Mouse (Mus musculus): ENCODE data around the gene Ntn5. TPM values are rescaled to one million over a fixed set of nuclear protein-coding genes. Genes with fewer than 3 reads are reported as not detected.

The Ntn5 gene
- total and polyA plus RNA-seq, 2 experiments from 2014 or later = 0.73 to 1.3 TPM

DNA sequence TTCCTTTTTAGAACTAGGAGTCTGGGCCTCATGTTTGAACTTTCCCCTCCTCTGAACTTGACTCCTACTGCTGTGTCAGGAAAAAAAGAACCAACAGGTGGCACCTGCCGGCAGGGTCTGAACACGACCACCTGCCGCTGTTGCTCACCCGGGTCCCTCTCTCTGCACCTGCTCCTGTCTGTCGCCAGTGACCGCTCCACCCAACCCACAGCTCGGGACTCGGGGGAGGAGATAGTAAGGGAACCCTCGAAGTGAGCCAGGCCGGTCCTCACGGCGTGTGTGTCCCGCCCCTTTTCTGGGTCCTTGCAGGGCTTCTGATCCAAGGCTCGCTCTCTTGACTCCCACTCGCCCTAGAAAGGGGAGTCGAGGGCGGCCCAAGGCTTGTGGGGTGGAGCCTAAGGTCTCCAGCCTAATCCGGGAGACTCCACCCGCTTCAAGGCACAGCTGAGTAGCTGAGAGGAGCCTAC, 44.2 kb upstream of the Ntn5 start, which contains the start of gene Mamstr:
Mamstr (plus strand) TSS at position 417 of the 467 bp plus-strand sequence.
- H3K4me3 ChIP-seq (ENCODE audit: low read depth, low read length) = no peak within 1 kb of the TSS
- H3K27me3 ChIP-seq (ENCODE audit: insufficient read depth, low read length) = no peaks in the 10 kb centered on the region
- H3K4me1 ChIP-seq (ENCODE audit: insufficient read depth, low read length) = peaks cover 11% of the 10 kb centered on the region; the same call in 1 of the 2 replicates
- ATAC-seq (ENCODE audit: low FRiP score) (no peak), DNase-seq (ENCODE audit: low spot score) (no peak)
- 0 out of 2 replicates have a peak within 1 kb of the TSS, but pooled peaks have one; percentile 3 for H3K27ac ChIP-seq (ENCODE audit: low read depth, low read length)
- H3K4me2 ChIP-seq (ENCODE audit: low read depth, low read length, poor library complexity, severe bottlenecking) = no peak within 1 kb of the TSS
- 21% methylated on average over 19 of the region's 19 CpGs for WGBS
- no peaks in the 10 kb centered on the region for H3K9me3 ChIP-seq (ENCODE audit: low read length)
- no peak within 1 kb of the TSS for H3K9ac ChIP-seq (replicated peaks; ENCODE audit: low read length, poor library complexity, severe bottlenecking)
- peaks cover 17% of the 10 kb centered on the region; the same call in 1 of the 2 replicates for H3K36me3 ChIP-seq (ENCODE audit: insufficient read depth, low read length)
- no peak for TF ChIP-seq CTCF (IDR thresholded peaks at IDR 0.05)

DNA sequence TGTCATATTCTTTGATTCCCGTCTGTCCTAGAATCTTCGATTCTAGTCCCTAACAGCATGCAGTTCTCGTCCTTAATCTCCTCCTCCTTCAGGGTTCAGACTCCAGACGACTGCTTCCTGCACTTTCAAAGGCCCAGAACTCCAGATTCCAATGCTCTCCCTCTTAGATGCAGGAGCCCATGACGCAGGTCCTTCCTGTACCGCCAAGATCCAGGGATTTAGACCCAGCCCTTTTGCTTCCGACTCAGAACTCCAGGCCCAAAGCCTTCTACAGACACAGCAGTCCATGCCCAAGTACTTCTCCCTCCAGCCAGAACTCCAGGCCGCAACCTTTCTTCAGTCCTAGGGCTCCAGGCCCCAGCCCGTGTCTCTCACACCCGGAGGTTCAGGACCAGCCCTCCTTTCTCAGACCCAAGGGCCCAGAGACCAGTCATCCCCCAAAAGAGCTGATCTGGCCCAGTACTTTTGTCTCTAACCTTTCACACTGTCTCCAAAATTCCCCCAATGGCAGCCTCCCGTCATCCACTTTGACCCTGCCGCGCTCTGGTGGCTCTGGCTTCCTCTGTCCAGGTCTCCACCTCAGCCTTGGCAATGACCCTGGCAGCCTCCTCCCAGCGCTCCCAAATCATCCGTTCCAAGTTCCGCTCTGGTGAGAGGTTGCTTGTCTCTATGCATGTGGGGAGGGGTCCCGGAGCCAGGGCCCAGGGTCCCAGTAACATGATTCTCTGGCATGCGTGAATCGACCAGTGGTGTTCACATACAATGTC, 43.4 kb upstream of the Ntn5 start:
- peaks cover 14% of the 10 kb centered on the region; the same call in 1 of the 2 replicates for H3K36me3 ChIP-seq (ENCODE audit: insufficient read depth, low read length)
- H3K9ac ChIP-seq (replicated peaks; ENCODE audit: low read length, poor library complexity, severe bottlenecking) = no peak overlapping the region
- no peak for TF ChIP-seq CTCF (IDR thresholded peaks at IDR 0.05)
- WGBS = 74% methylated on average over 19 of the region's 19 CpGs
- no peaks in the 10 kb centered on the region for H3K9me3 ChIP-seq (ENCODE audit: low read length)
- peaks cover 14% of the 10 kb centered on the region; the same call in 1 of the 2 replicates for H3K4me1 ChIP-seq (ENCODE audit: insufficient read depth, low read length)
- no peak overlapping the region for H3K4me3 ChIP-seq (ENCODE audit: low read depth, low read length)
- DNase-seq (ENCODE audit: low spot score) (no peak), ATAC-seq (ENCODE audit: low FRiP score) (no peak)
- H3K4me2 ChIP-seq (ENCODE audit: low read depth, low read length, poor library complexity, severe bottlenecking) = no peak overlapping the region
- H3K27ac ChIP-seq (ENCODE audit: low read depth, low read length) = 0 out of 2 replicates have a peak overlapping the region, but pooled peaks have one; percentile 3
- H3K27me3 ChIP-seq (ENCODE audit: insufficient read depth, low read length) = no peaks in the 10 kb centered on the region

DNA sequence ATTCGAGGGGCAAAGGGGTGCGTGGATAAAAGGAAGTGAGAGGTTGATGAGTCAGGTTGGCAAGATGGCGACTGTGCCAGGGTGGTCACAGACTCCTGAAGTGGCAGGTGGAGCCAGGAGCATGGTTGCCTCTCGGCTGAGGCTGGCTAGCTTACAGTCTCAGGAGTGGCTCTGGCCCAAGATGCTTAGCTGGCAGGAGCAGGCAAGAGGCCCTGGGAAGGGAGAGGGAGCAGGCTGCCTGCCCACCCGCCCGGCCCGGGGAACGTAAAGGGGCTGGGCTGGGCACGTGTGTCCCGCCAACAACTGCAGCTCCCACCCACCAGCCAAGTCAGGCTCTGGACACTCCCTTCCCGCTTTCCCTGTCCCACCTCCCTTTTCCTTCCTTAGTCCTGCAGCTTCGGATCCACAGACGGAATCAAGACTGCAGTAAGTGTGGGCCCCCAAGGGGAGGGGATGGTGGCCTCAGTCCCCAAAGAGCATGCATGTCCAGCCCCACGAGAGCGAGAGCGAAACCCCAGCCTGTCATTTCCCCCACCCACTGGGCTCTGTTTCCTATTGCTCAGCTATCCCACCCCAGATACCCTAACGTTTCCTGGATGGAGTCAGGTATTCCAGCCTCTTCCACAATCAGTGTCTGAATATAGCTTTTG, 42.3 kb upstream of the Ntn5 start:
- no peak for TF ChIP-seq CTCF (IDR thresholded peaks at IDR 0.05)
- H3K9me3 ChIP-seq (ENCODE audit: low read length) = no peaks in the 10 kb centered on the region
- H3K36me3 ChIP-seq (ENCODE audit: insufficient read depth, low read length) = peaks cover 8% of the 10 kb centered on the region; the same call in 1 of the 2 replicates
- H3K4me3 ChIP-seq (ENCODE audit: low read depth, low read length) = no peak overlapping the region
- H3K27me3 ChIP-seq (ENCODE audit: insufficient read depth, low read length) = no peaks in the 10 kb centered on the region
- peaks cover 14% of the 10 kb centered on the region; the same call in 1 of the 2 replicates for H3K4me1 ChIP-seq (ENCODE audit: insufficient read depth, low read length)
- 60% methylated on average over 17 of the region's 17 CpGs for WGBS
- H3K27ac ChIP-seq (ENCODE audit: low read depth, low read length) = no peak overlapping the region
- no peak for ATAC-seq (ENCODE audit: low FRiP score)
- peak; percentile 49 for DNase-seq (ENCODE audit: low spot score)
- H3K9ac ChIP-seq (replicated peaks; ENCODE audit: low read length, poor library complexity, severe bottlenecking) = no peak overlapping the region
- no peak overlapping the region for H3K4me2 ChIP-seq (ENCODE audit: low read depth, low read length, poor library complexity, severe bottlenecking)

DNA sequence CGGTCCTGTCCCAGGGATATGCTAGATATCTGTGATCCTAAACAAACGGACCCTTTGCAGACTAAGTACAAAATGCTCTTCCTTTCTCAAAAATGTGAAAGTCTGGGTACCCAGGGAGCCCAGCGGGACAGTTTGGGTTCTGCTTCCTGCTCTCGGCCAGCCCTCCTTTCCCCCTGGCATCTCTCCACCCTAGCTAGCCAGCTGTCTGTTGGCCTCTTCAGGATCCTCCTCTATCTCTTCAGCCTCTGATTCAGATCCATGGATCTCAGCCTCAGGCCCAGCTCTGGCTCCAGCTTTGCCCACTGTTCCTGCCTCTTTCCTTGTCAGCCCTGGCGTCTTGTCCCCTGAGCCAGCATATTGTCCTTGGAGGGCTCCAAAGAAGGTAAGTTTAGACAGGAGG, 41.7 kb upstream of the Ntn5 start:
- Histone ChIP-seq H3K4me1 (ENCODE audit: insufficient read depth, low read length) (peaks cover 14% of the 10 kb centered on the region; the same call in 1 of the 2 replicates), H3K9me3 (ENCODE audit: low read length) (no peaks in the 10 kb centered on the region), H3K4me2 (ENCODE audit: low read depth, low read length, poor library complexity, severe bottlenecking) (no peak overlapping the region), H3K9ac (replicated peaks; ENCODE audit: low read length, poor library complexity, severe bottlenecking) (no peak overlapping the region), H3K27ac (ENCODE audit: low read depth, low read length) (no peak overlapping the region), H3K27me3 (ENCODE audit: insufficient read depth, low read length) (no peaks in the 10 kb centered on the region), H3K36me3 (ENCODE audit: insufficient read depth, low read length) (peaks cover 3% of the 10 kb centered on the region; the same call in 1 of the 2 replicates), H3K4me3 (ENCODE audit: low read depth, low read length) (no peak overlapping the region)
- no peak for TF ChIP-seq CTCF (IDR thresholded peaks at IDR 0.05)
- ATAC-seq (ENCODE audit: low FRiP score) (no peak), DNase-seq (ENCODE audit: low spot score) (no peak)
- 79% methylated on average over 5 of the region's 5 CpGs for WGBS

DNA sequence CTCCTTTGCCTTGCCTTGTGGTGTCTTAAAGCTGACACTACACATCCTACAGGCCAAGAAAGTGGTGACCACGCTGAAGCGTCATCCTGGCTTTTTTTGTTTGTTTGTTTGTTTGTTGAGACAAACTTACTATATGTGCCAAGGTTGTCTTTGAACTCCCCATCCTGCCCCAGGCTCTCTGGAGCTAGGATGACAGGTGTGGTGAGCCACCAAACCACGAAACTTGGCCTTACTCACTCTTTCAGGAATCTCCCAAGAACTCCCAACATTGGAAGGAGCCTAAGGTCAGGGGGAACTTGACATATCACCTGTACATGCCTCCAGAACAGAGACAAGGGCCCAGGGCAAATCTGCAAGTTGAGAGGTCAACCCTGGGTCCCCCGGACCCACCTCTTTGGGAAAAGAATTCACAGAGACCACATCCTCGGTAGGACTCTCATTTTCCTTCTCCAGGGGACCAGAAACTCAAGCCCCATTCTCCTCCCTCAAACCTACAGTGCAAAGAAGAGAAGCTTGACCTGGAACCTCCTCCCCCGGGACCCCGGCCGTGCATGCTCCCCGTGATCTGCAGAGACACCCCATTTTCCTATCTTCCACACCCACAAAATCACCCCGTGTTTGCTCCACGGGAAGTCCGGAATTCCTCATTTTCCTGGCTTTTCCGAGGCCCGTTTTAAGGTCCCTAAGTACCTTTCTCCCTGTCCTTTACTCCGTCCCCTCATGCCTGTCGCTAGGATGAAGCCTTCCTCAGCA, 41.1 kb upstream of the Ntn5 start:
- TF ChIP-seq CTCF (IDR thresholded peaks at IDR 0.05) = no peak

More for the DNA sequence above, 41.1 kb upstream of the Ntn5 start:
- no peaks in the 10 kb centered on the region for H3K27me3 ChIP-seq (ENCODE audit: insufficient read depth, low read length)
- peaks cover 14% of the 10 kb centered on the region; the same call in 1 of the 2 replicates for H3K4me1 ChIP-seq (ENCODE audit: insufficient read depth, low read length)
- DNase-seq (ENCODE audit: low spot score) (no peak), ATAC-seq (ENCODE audit: low FRiP score) (no peak)
- WGBS = 35% methylated on average over 16 of the region's 16 CpGs
- H3K9me3 ChIP-seq (ENCODE audit: low read length) = no peaks in the 10 kb centered on the region
- H3K4me2 ChIP-seq (ENCODE audit: low read depth, low read length, poor library complexity, severe bottlenecking) = peak overlapping the region; percentile 84
- H3K9ac ChIP-seq (replicated peaks; ENCODE audit: low read length, poor library complexity, severe bottlenecking) = peak overlapping the region; percentile 76
- H3K36me3 ChIP-seq (ENCODE audit: insufficient read depth, low read length) = no peaks in the 10 kb centered on the region
- peak overlapping the region; percentile 87 for H3K27ac ChIP-seq (ENCODE audit: low read depth, low read length)
- peak overlapping the region; percentile 42 for H3K4me3 ChIP-seq (ENCODE audit: low read depth, low read length)
